Mouse (Mus musculus): Measurements from ENCODE around the gene Il17rb. TPM values are rescaled to one million over a fixed set of nuclear protein-coding genes. Genes with fewer than 3 reads are reported as not detected.

The Il17rb gene
- total RNA-seq, 2 experiments from 2014 or later: 2.6 to 4.2 TPM

DNA sequence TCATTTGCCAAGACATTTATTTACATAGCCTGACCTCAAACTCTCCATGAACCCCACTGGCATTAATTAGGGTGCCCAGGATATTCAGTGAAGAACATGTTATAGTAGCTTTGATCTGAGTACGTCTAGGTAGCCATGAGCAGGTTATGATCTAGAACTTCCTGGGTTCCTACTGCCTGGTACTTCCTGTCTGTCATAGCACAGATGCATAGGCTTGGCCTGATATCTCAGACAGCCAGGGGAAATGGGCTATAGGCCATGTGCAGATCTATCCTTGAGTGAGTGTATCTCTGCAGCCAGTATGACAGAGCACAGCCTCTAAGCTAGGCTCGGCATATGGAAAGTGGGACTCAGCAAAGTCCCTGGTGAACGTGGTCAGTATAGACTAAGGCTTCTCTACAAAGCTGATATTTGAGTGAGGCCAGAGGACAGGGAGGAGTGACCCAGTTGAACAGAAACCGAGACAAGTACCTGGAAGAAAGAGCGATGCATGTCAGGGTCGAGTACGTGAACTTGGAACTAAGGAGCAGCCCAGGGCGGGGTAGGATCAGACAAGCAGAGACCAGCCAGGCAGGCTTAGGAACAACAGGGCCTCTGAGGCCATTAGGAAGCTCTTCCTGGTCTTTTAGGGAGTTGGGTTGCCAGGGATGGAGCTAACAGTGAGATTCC is 9.2 kb upstream of the Il17rb start:
- DNase-seq (ENCODE audit: low spot score in 2 of 2): no peak

DNA sequence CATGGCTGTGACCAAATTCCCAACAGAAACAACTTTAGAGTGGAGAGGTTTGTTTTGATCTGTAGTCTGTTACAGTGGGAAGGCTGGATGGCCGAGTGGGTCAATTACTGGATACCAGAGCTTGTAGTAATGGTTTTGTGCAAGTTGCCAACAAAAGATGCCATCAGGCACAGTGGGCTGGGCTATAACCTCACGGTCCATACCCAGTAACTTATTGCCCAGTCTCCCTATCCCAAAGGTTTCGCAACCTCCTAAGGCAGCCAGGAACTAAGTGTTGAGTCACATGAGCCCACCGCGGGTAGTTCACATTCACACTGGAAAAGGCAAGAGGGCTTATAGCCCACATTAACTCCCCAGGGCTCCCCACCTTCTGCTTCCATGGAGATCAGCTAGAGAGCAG is 8.0 kb upstream of the Il17rb start:
- no peak for DNase-seq (ENCODE audit: low spot score in 2 of 2)

DNA sequence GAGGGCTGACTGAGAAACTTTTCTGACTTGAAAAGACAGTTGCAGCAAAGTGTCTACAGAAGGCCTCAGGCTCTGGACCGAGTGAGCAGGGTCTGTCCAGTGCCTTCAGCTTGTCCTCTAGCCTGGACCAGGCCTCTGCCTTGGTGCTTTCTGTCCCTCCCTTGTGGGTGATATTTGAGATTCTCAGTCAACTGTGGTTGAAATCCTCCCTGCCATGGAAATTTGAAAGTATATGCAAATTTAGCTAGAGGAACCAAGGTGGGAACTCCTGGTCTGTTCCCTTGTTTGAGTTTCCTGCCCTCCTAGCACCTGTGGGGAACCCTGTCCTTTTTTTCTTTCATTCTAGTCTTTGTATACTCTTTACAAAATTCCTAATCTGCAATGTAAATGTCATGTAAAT is 6.3 kb upstream of the Il17rb start:
- no peak for DNase-seq (ENCODE audit: low spot score in 2 of 2)

DNA sequence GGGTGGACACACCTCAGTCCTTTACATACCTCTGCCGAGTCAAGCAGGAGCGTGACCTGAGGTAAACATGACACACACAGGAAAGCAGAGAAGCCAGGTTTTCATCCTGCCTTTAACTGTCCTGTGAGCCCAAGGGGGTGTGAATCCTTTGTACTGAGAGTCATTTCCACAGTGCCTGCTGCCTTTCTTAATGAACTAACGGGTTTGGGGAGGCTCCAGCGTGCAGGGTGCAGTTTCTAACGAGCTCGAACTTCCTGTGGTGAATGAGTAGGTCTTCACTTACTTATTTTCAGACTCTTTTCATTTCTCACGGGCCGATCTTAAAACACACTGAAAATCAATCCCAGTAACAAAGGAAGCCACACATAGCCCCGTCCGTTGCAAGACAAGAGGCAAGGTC is 5.8 kb upstream of the Il17rb start:
- DNase-seq (ENCODE audit: low spot score in 2 of 2): no peak

DNA sequence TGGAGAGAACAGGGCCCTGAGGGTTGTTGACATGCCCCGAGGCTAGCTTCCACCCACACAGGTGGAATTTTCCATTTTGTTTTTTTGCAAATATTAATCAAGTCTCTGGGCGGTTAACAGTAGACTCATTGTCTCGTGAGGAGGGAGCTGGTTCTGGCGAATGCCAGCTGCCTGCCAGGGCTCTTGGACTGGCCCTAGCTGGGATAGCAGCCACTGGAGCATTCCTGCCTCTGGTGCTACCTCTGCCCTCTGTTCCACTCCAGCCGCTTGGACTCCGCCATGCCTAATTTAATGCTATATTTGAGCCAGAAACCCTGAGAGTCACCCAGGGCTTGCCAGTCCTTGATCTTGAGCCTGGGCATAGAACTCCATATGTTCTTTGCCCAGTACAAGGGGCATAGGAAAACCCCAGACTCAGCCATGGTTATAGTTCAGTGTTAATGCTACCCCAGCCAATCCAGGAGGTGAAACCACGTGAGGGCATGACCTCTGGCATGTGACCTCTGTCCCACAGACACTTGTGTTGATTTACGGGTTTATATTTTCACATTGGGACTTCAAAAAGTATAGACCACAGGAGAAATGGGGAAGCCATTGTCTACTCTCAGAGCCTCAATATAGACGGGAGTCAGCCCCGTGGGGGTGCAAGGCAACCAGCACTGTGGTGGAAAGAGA is 3.3 kb upstream of the Il17rb start:
- no peak for DNase-seq (ENCODE audit: low spot score in 2 of 2)

- no peak for DNase-seq (ENCODE audit: low spot score in 2 of 2)
Measured at GRCm38 (mm10) chr14:30009864-30010560, 1.3 kb upstream of the Il17rb start.

GRCm38 (mm10) chr14:29999475-29999811 is 9.3 kb downstream of the Il17rb start:
- no peak for DNase-seq (ENCODE audit: low spot score in 2 of 2)

DNA sequence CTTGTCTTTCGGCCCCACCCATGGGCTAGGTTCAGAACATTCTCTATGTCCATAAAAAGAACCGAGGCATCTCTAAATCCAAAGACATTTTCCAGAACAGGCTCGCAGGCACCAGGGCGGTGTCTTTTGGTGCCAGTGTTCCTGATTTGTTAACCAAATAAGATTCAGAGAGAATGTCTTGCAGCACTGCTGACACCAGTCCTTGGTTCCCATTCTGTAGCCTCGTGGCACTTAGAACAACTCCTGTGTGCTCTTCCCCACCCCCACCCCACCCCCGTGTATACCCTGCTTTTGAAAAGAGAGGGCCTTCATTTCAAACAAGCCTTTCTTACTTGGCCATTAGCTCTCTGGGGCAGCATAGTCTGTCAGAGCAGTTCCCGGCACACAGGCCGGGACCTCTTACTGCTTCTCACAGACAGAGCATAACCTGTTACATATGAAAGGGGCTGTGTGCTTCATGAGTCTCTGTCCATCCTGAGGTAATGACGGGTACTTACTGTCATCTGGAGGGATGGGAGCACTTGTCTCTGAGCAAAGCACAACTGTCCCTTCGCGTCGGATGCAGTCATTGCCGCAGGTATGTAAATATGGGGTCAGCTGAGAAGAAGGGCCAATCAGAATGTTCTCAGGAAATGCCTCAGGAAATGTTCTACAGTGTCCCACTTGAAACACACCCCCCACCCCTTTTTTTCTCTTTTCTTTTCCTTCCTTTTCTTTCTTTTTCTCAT is 9.8 kb downstream of the Il17rb start:
- DNase-seq (ENCODE audit: low spot score in 2 of 2): no peak

DNA sequence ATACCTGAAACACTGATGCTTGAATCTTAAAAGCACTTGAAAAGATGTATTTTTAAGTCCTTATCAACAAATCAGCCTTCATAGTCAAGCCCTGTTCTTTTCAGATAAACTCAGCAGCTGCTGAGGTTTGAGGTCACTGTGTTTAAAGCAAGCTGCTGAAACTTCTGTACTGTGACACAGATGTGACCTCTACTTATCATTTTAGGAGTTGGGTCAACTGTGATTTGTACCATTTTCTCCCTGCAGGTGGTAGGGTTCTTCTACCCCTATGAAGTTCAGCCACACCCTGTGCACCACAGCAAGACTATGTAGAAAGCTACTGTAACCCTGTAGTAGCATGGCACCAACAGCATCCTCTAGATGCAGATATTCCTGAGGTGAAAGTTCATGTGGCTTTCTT is 11.4 kb downstream of the Il17rb start:
- no peak for DNase-seq (ENCODE audit: low spot score in 2 of 2)

DNA sequence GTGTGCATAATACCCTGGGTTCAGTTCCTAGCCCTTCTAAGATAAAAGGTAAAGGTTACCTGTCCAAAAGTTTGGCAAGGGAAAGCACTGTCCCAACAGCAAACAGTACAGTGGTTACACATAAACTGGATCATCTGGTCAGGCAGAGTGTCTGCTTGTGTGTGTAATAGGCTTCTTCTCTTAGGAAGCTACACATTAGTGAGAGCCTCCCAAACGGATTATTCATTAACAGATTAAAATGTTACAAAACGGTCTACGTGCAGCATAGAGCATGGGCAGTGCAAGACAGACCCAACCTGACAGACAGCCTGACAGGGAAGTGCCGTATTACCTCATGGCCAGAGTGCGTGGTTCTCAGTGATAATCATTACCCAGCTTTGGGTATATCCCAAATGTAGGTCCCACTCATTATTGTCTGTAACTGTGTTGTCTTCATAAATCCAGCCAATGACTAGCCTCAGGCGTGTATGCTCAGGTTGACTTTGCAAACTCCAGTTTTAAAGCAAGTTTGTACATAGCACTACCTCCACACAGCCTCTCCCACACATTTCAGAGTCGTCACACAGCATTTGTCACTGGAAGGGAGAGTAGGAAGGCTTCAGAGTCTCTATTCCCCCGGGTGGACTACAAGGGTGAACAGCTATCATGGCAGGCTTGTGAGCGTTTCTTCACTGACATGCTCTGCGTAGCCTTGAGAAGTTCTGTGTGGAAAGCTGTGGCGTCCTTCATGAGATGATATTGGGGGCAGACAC is 12.5 kb downstream of the Il17rb start:
- DNase-seq (ENCODE audit: low spot score in 2 of 2): no peak

DNA sequence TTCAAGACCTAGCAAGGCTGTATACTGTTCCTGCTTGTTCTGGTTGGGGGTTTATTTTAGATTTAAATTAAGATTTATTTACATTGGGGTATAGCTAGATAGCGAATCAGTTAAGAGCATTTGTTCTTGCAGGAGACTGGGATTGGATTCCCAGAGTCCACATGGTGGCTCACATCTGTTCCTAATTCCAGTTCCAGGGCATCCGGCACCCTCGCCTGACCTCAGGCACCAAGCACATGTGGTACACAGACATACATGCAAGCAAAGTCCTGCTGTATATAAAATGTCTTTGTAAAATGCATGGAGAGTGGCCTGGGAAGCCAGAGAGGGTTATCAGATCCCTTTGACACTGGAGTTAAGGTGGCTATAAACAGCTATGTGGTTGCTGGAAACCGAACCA is 13.7 kb downstream of the Il17rb start:
- no peak for DNase-seq (ENCODE audit: low spot score in 2 of 2)

GRCm38 (mm10) chr14:29988337-29988736 is 20.4 kb downstream of the Il17rb start:
- DNase-seq (ENCODE audit: low spot score in 2 of 2): no peak

GRCm38 (mm10) chr14:29987739-29988138 is 21.0 kb downstream of the Il17rb start:
- no peak for DNase-seq (ENCODE audit: low spot score in 2 of 2)

- DNase-seq (ENCODE audit: low spot score in 2 of 2): no peak
Measured at GRCm38 (mm10) chr14:29987276-29987675, 21.4 kb downstream of the Il17rb start.

DNA sequence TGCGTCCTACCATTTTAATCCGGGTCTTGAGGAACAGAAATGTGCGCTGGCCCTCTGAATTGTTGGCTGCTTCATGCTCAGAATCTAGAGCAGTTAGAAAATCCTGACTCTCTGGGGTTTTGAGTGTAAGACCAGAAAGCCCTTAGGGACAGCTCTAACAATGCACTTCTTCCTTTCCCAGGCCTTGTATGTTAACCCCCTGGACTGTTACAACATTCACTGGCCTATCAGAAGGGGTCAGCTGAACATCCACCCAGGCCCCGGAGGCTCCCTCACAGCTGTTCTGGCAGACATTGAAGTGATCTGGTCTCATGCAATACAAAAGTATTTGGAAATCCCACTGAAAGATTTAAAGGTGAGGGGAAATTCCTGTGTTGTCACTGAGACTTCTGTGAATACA is 22.6 kb downstream of the Il17rb start:
- DNase-seq (ENCODE audit: low spot score in 2 of 2): no peak

DNA sequence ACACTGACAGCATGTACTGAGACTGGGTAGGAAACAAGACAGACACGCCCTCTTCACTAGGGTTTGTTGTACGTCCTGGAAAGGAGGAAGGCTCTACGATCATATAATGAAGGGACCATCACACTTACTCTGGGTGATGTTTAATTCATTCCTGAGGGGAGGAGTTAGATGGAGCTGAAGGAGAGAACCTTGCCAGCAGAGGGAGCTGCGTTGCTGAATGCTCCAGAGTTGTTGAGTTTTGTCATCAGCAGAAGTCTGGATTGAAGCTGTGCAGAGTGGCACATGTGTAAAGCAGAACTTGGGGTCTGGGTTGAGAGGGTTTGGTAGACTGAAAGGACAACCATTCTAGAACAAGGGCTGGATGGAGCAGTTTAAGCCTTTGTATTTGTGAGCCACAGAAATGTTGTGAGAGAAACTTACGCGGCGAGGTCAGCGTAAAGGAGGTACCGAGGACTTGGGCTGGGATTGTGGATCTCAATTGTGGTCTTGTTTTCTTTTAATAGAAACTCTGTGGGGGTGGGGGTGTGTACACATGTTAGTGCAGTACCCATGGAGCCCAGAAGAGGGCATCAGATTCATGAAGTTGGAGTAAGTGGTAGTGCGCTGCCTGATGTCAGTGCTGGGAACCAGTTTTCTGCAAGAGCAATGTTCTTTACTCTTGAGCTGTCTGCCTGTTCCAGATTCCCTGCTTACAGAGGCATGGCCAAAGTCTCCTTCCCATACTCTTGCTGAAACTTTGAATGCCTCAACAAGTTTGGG is 28.1 kb downstream of the Il17rb start:
- DNase-seq (ENCODE audit: low spot score in 2 of 2): no peak

GRCm38 (mm10) chr14:29978254-29979204 is 30.2 kb downstream of the Il17rb start, which contains the start of gene Actr8:
Gene Actr8, plus strand, starts transcription at chr14:29978337.
- DNase-seq (ENCODE audit: low spot score in 2 of 2): peak; percentile 85 to 89

- DNase-seq (ENCODE audit: low spot score in 2 of 2): no peak
Measured at GRCm38 (mm10) chr14:29976927-29977326, 31.8 kb downstream of the Il17rb start.

DNA sequence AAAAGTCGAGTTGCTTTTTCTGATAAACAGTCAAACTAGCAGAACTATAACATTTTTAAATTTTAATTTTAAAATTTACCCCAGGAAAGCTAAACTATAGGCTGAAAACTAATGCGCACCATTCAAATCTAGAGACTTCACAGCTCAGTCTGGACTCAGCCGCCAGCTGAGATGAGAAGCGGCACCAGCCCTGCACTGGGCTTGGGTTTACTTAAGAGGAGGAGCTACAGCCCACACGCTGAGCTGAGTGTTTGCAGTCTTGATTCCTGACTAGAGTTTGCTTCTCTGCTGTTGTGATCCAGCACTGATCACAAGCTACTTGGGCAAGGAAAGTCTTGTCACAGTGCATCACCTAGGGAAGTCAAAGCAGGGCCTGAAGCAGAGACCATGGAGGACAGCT is 36.7 kb downstream of the Il17rb start:
- no peak for DNase-seq (ENCODE audit: low spot score in 2 of 2)

Measured in adrenal gland, postnatal 4 days (tissue).